Mouse (Mus musculus): ENCODE measurements at regions not wholly inside any gene's neighbourhood (a gene's known extent, or its start where the extent isn't known, plus 50 kb on each side); places are given as distances from the start of the nearest gene placed in this dataset.

GRCm38 (mm10) chr3:149295257-149295831, 305.0 kb upstream of the Adgrl2 start:
- 93% methylated on average over 10 of the region's 10 CpGs for WGBS
- Histone ChIP-seq H3K36me3 (ENCODE audit: control insufficient read depth, insufficient read depth, low read length) (no peaks in the 10 kb centered on the region), H3K4me3 (ENCODE audit: control insufficient read depth, insufficient read depth, low read length) (no peak overlapping the region), H3K27ac (ENCODE audit: control insufficient read depth, insufficient read depth, low read length) (no peak overlapping the region), H3K4me1 (replicated peaks; ENCODE audit: control insufficient read depth, insufficient read depth, low read length) (no peaks in the 10 kb centered on the region), H3K27me3 (ENCODE audit: control insufficient read depth, insufficient read depth, low read length) (no peaks in the 10 kb centered on the region)
- no peak for TF ChIP-seq POLR2A (IDR thresholded peaks at IDR 0.05; ENCODE audit: control insufficient read depth, extremely low read depth, insufficient read depth, low read length, poor library complexity)
- no peak for TF ChIP-seq CTCF (IDR thresholded peaks at IDR 0.05; ENCODE audit: borderline replicate concordance, control insufficient read depth, extremely low read depth, insufficient read depth, low read length, poor library complexity)
- DNase-seq: no peak

- 83% methylated on average over 4 of the region's 4 CpGs for WGBS
- no peak for DNase-seq
- Histone ChIP-seq H3K36me3 (ENCODE audit: control insufficient read depth, insufficient read depth, low read length) (no peaks in the 10 kb centered on the region), H3K4me1 (replicated peaks; ENCODE audit: control insufficient read depth, insufficient read depth, low read length) (no peaks in the 10 kb centered on the region), H3K4me3 (ENCODE audit: control insufficient read depth, insufficient read depth, low read length) (no peak overlapping the region), H3K27me3 (ENCODE audit: control insufficient read depth, insufficient read depth, low read length) (no peaks in the 10 kb centered on the region), H3K27ac (ENCODE audit: control insufficient read depth, insufficient read depth, low read length) (no peak overlapping the region)
- TF ChIP-seq POLR2A (IDR thresholded peaks at IDR 0.05; ENCODE audit: control insufficient read depth, extremely low read depth, insufficient read depth, low read length, poor library complexity) (no peak), CTCF (IDR thresholded peaks at IDR 0.05; ENCODE audit: borderline replicate concordance, control insufficient read depth, extremely low read depth, insufficient read depth, low read length, poor library complexity) (no peak)
These were observed 304.1 kb upstream of the Adgrl2 start for GRCm38 (mm10) chr3:149294445-149294844.

- WGBS: 98% methylated on average over 3 of the region's 3 CpGs
- no peak for DNase-seq
- TF ChIP-seq CTCF (IDR thresholded peaks at IDR 0.05; ENCODE audit: borderline replicate concordance, control insufficient read depth, extremely low read depth, insufficient read depth, low read length, poor library complexity) (no peak), POLR2A (IDR thresholded peaks at IDR 0.05; ENCODE audit: control insufficient read depth, extremely low read depth, insufficient read depth, low read length, poor library complexity) (no peak)
- H3K36me3 ChIP-seq (ENCODE audit: control insufficient read depth, insufficient read depth, low read length): no peaks in the 10 kb centered on the region
- no peaks in the 10 kb centered on the region for H3K27me3 ChIP-seq (ENCODE audit: control insufficient read depth, insufficient read depth, low read length)
- H3K27ac ChIP-seq (ENCODE audit: control insufficient read depth, insufficient read depth, low read length): no peak overlapping the region
- H3K4me1 ChIP-seq (replicated peaks; ENCODE audit: control insufficient read depth, insufficient read depth, low read length): no peaks in the 10 kb centered on the region
- H3K4me3 ChIP-seq (ENCODE audit: control insufficient read depth, insufficient read depth, low read length): no peak overlapping the region
These were observed 302.1 kb upstream of the Adgrl2 start for GRCm38 (mm10) chr3:149292459-149292858.

GRCm38 (mm10) chr3:149291473-149291872, 301.1 kb upstream of the Adgrl2 start:
- no peak for DNase-seq
- Histone ChIP-seq H3K4me3 (ENCODE audit: control insufficient read depth, insufficient read depth, low read length) (no peak overlapping the region), H3K27ac (ENCODE audit: control insufficient read depth, insufficient read depth, low read length) (no peak overlapping the region), H3K4me1 (replicated peaks; ENCODE audit: control insufficient read depth, insufficient read depth, low read length) (no peaks in the 10 kb centered on the region), H3K36me3 (ENCODE audit: control insufficient read depth, insufficient read depth, low read length) (no peaks in the 10 kb centered on the region), H3K27me3 (ENCODE audit: control insufficient read depth, insufficient read depth, low read length) (no peaks in the 10 kb centered on the region)
- TF ChIP-seq CTCF (IDR thresholded peaks at IDR 0.05; ENCODE audit: borderline replicate concordance, control insufficient read depth, extremely low read depth, insufficient read depth, low read length, poor library complexity) (no peak), POLR2A (IDR thresholded peaks at IDR 0.05; ENCODE audit: control insufficient read depth, extremely low read depth, insufficient read depth, low read length, poor library complexity) (no peak)
- WGBS: 27% methylated on average over 7 of the region's 7 CpGs

DNA sequence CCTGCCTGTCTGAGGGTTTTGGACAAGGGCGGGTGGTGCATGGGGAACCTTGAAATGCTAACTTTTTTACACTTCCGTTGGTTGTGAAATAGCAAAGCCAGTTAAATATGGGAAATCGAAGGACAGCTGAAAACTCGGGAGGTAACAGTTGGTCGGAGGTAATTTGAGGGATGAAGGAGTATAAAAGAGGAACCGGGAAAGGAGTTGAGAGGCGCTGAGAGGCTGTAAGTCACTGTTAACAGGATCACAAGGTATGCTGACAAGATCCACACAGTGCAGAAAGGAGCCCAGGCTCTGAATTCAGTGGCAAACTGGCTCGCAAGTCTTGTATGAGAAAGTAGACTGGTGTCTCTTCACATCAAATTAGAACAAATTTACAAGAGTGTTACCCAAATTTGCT, 299.9 kb upstream of the Adgrl2 start:
- no peak for DNase-seq
- TF ChIP-seq POLR2A (IDR thresholded peaks at IDR 0.05; ENCODE audit: control insufficient read depth, extremely low read depth, insufficient read depth, low read length, poor library complexity) (no peak), CTCF (IDR thresholded peaks at IDR 0.05; ENCODE audit: borderline replicate concordance, control insufficient read depth, extremely low read depth, insufficient read depth, low read length, poor library complexity) (no peak)
- Histone ChIP-seq H3K4me1 (replicated peaks; ENCODE audit: control insufficient read depth, insufficient read depth, low read length) (no peaks in the 10 kb centered on the region), H3K36me3 (ENCODE audit: control insufficient read depth, insufficient read depth, low read length) (no peaks in the 10 kb centered on the region), H3K4me3 (ENCODE audit: control insufficient read depth, insufficient read depth, low read length) (no peak overlapping the region), H3K27me3 (ENCODE audit: control insufficient read depth, insufficient read depth, low read length) (no peaks in the 10 kb centered on the region), H3K27ac (ENCODE audit: control insufficient read depth, insufficient read depth, low read length) (no peak overlapping the region)
- WGBS: 78% methylated on average over 8 of the region's 8 CpGs

GRCm38 (mm10) chr3:149287080-149287479, 296.7 kb upstream of the Adgrl2 start:
- DNase-seq: no peak
- Histone ChIP-seq H3K27me3 (ENCODE audit: control insufficient read depth, insufficient read depth, low read length) (no peaks in the 10 kb centered on the region), H3K4me1 (replicated peaks; ENCODE audit: control insufficient read depth, insufficient read depth, low read length) (no peaks in the 10 kb centered on the region), H3K36me3 (ENCODE audit: control insufficient read depth, insufficient read depth, low read length) (no peaks in the 10 kb centered on the region), H3K27ac (ENCODE audit: control insufficient read depth, insufficient read depth, low read length) (no peak overlapping the region), H3K4me3 (ENCODE audit: control insufficient read depth, insufficient read depth, low read length) (no peak overlapping the region)
- WGBS: 95% methylated on average over 4 of the region's 4 CpGs
- no peak for TF ChIP-seq POLR2A (IDR thresholded peaks at IDR 0.05; ENCODE audit: control insufficient read depth, extremely low read depth, insufficient read depth, low read length, poor library complexity)
- TF ChIP-seq CTCF (IDR thresholded peaks at IDR 0.05; ENCODE audit: borderline replicate concordance, control insufficient read depth, extremely low read depth, insufficient read depth, low read length, poor library complexity): no peak

GRCm38 (mm10) chr3:149284976-149285375, 294.6 kb upstream of the Adgrl2 start:
- WGBS: 94% methylated on average over 4 of the region's 4 CpGs
- DNase-seq: no peak
- no peaks in the 10 kb centered on the region for H3K36me3 ChIP-seq (ENCODE audit: control insufficient read depth, insufficient read depth, low read length)
- TF ChIP-seq CTCF (IDR thresholded peaks at IDR 0.05; ENCODE audit: borderline replicate concordance, control insufficient read depth, extremely low read depth, insufficient read depth, low read length, poor library complexity) (no peak), POLR2A (IDR thresholded peaks at IDR 0.05; ENCODE audit: control insufficient read depth, extremely low read depth, insufficient read depth, low read length, poor library complexity) (no peak)
- no peaks in the 10 kb centered on the region for H3K27me3 ChIP-seq (ENCODE audit: control insufficient read depth, insufficient read depth, low read length)
- H3K4me3 ChIP-seq (ENCODE audit: control insufficient read depth, insufficient read depth, low read length): no peak overlapping the region
- peaks cover 3% of the 10 kb centered on the region for H3K4me1 ChIP-seq (replicated peaks; ENCODE audit: control insufficient read depth, insufficient read depth, low read length)
- no peak overlapping the region for H3K27ac ChIP-seq (ENCODE audit: control insufficient read depth, insufficient read depth, low read length)

Data from thymus, adult 2 months (tissue).